Mouse (Mus musculus): ENCODE results near the gene Olfr1265.

Olfr1265 gene

GRCm38 (mm10) chr2:90035037-90035436 lies at the start of gene Olfr1265:
Olfr1265 (plus strand) TSS chr2:90035337.
- no peak for DNase-seq (ENCODE audit: low spot score)

- DNase-seq (ENCODE audit: low spot score) = no peak
Observed at GRCm38 (mm10) chr2:89990921-89991320, 44.2 kb upstream of the Olfr1265 start, which contains the start of gene Olfr1261. Olfr1261 (plus strand) TSS chr2:89991221.

GRCm38 (mm10) chr2:89999845-90000244 lies 35.3 kb upstream of the Olfr1265 start, which contains the start of gene Olfr1262:
Olfr1262 (plus strand) TSS chr2:90000145.
- DNase-seq (ENCODE audit: low spot score) = no peak

- DNase-seq (ENCODE audit: low spot score) = no peak
Observed at GRCm38 (mm10) chr2:90011831-90012230, 23.3 kb upstream of the Olfr1265 start, which contains the start of gene Olfr1263. Olfr1263 (plus strand) TSS chr2:90012131.

- DNase-seq (ENCODE audit: low spot score) = no peak
Observed at GRCm38 (mm10) chr2:90025477-90025876, 9.7 kb upstream of the Olfr1265 start, which contains the start of gene Olfr1264. Olfr1264 (minus strand) TSS chr2:90025577.

- no peak for DNase-seq (ENCODE audit: low spot score)
Observed at GRCm38 (mm10) chr2:90063494-90063893, 28.4 kb downstream of the Olfr1265 start, which contains the start of gene Olfr140. Olfr140 (minus strand) TSS chr2:90063594.

- no peak for DNase-seq (ENCODE audit: low spot score)
Observed at GRCm38 (mm10) chr2:90070065-90070464, 34.9 kb downstream of the Olfr1265 start.

Data from MN1 (cell line).